Mouse (Mus musculus): ENCODE data around the gene Ogdh.

DNA sequence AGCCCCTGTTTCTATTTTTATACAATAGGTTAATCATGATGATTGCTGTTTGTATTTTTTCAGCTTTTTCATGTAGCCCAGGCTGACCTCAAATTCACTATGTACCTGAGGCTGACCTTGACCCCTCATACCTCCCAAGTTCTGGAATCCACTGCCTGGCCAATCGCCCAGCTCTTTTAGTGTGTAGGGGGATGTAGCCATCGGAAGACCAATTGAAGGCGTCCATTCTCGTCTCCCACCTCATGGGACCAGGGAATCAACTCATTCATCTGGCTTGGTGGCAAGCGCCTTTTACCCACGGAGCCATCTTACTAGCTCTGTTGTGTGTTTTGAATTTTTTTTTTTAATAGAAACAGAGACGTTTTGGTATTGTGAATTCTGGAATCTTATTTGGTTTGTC is 39.8 kb downstream of the Ogdh start:
- TF ChIP-seq CTCF (IDR thresholded peaks at IDR 0.05; ENCODE audit: low read depth): no peak
- no peak for TF ChIP-seq EP300 (IDR thresholded peaks at IDR 0.05; ENCODE audit: low read depth)
